8 mouse cellular contexts compared by ENCODE assay signal in the genomic region with DNA sequence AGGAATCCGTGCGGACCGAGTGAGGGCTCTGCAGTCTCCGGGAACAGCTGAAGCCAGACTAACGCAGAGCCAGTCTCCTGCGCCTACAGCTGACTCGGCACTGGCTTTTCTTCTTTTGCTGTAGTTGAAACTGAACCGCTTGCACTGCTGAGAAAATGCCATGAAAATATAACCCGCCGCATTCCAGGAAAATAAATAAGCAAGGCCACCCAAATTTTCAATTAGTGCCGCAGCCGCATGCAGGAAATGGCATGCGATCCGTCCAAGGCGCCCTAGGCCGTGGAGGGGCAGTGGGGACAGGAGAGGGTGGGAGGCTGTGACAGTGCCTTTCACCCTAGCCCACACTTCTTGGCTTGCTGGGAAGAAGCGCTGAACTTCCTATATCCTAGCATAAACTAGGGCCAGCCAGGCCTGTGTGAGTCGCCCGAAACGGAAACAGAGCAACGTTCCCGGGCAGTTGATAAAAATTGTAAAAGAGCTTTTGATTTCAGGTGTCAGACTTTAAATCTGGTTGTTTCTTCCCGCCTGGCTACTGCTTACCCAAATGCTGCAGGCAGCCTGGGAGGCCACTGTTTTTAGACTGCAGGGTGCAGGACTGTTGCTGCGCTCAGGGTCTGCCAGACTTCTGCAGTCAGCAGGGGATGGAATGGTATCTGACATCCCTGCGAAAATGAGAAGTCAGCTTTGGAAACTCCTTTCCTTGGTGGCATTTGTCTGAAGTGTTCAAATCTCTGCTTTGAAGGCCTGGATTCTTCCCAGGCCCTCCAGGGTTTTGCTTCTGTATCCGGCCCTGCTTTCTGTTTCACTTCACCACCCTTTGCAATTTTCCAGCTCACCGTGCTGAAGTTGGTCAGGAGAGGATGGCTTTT. TPM values are rescaled to one million over a fixed set of nuclear protein-coding genes. Genes with fewer than 3 reads are reported as not detected.
DNase-seq lines count a peak whose midpoint lies in the region; ATAC-seq and TF ChIP-seq lines count a peak whose summit lies in the region.

No protein-coding gene starts in this region.

- H3K27me3 ChIP-seq in hindbrain, postnatal 0 days (ENCODE audit: insufficient read depth, low read length) = no peaks in the 10 kb centered on the region
- peaks cover 41% of the 10 kb centered on the region for H3K27me3 ChIP-seq in limb, embryonic 10.5 days (ENCODE audit: low read depth, poor library complexity, severe bottlenecking)
- peaks cover 44% of the 10 kb centered on the region for H3K27me3 ChIP-seq in megakaryocyte, embryonic 14.5 days (replicated peaks)
- no peaks in the 10 kb centered on the region for H3K27me3 ChIP-seq in stomach, embryonic 15.5 days (replicated peaks)

- peaks cover 6% of the 10 kb centered on the region; the same call in 1 of the 2 replicates for H3K4me1 ChIP-seq in hindbrain, postnatal 0 days (ENCODE audit: insufficient read depth, low read length)
- peaks cover 13% of the 10 kb centered on the region for H3K4me1 ChIP-seq in limb, embryonic 10.5 days
- H3K4me1 ChIP-seq in megakaryocyte, embryonic 14.5 days = peaks cover 23% of the 10 kb centered on the region
- 0 out of 2 replicates have a peak, but pooled peaks cover 10% of the 10 kb centered on the region for H3K4me1 ChIP-seq in stomach, embryonic 15.5 days

- TF ChIP-seq CTCF in hindbrain, postnatal 0 days (IDR thresholded peaks at IDR 0.05; ENCODE audit: low read depth) = no peak

- H3K36me3 ChIP-seq in hindbrain, postnatal 0 days (ENCODE audit: insufficient read depth, low read length) = no peaks in the 10 kb centered on the region
- no peaks in the 10 kb centered on the region for H3K36me3 ChIP-seq in limb, embryonic 10.5 days
- no peaks in the 10 kb centered on the region for H3K36me3 ChIP-seq in megakaryocyte, embryonic 14.5 days (replicated peaks; ENCODE audit: low read length)
- no peaks in the 10 kb centered on the region for H3K36me3 ChIP-seq in stomach, embryonic 15.5 days

- DNase-seq in frontal cortex, postnatal 25 days (ENCODE audit: low spot score in 2 of 2) = no peak
- DNase-seq in cerebellum, postnatal 14 days = peak; percentile 66 to 74
- peak; percentile 54 for DNase-seq in gastrocnemius, postnatal 25 days
- peak; percentile 29 for DNase-seq in hindbrain, postnatal 0 days (ENCODE audit: low spot score)
- DNase-seq in limb, embryonic 10.5 days (ENCODE audit: low spot score) = peak; percentile 62

- peak overlapping the region; percentile 34 for H3K4me3 ChIP-seq in hindbrain, postnatal 0 days (ENCODE audit: low read length)
- H3K4me3 ChIP-seq in limb, embryonic 10.5 days = peak overlapping the region; percentile 49
- H3K4me3 ChIP-seq in megakaryocyte, embryonic 14.5 days (replicated peaks) = peak overlapping the region; percentile 91
- peak overlapping the region; percentile 31 for H3K4me3 ChIP-seq in stomach, embryonic 15.5 days (replicated peaks)

- H3K9me3 ChIP-seq in hindbrain, postnatal 0 days (ENCODE audit: low read length) = no peaks in the 10 kb centered on the region
- no peaks in the 10 kb centered on the region for H3K9me3 ChIP-seq in limb, embryonic 10.5 days (replicated peaks)
- H3K9me3 ChIP-seq in megakaryocyte, embryonic 14.5 days = no peaks in the 10 kb centered on the region
- no peaks in the 10 kb centered on the region for H3K9me3 ChIP-seq in stomach, embryonic 15.5 days

- H3K27ac ChIP-seq in hindbrain, postnatal 0 days = peak overlapping the region; percentile 66; the same call in 1 of the 2 replicates
- H3K27ac ChIP-seq in limb, embryonic 10.5 days = no peak overlapping the region; the same call in 1 of the 2 replicates
- peak overlapping the region; percentile 76 for H3K27ac ChIP-seq in stomach, embryonic 15.5 days

- H3K9ac ChIP-seq in hindbrain, postnatal 0 days (replicated peaks; ENCODE audit: low read length) = peak overlapping the region; percentile 45
- peak overlapping the region; percentile 10; the same call in 1 of the 2 replicates for H3K9ac ChIP-seq in stomach, embryonic 15.5 days

- WGBS in hindbrain, postnatal 0 days = 15% methylated on average over 27 of the region's 27 CpGs
- WGBS in limb, embryonic 10.5 days = 18% methylated on average over 27 of the region's 27 CpGs
- WGBS in stomach, embryonic 15.5 days = 13% methylated on average over 27 of the region's 27 CpGs

- peak overlapping the region; percentile 68 for H3K4me2 ChIP-seq in hindbrain, postnatal 0 days (ENCODE audit: low read depth, low read length)
- H3K4me2 ChIP-seq in stomach, embryonic 15.5 days = peak overlapping the region; percentile 56

- peak; percentile 95 for ATAC-seq in frontal cortex, adult (ENCODE audit: low TSS enrichment)
- ATAC-seq in hindbrain, postnatal 0 days = peak; percentile 83
- peak; percentile 58; the same call in 1 of the 2 replicates for ATAC-seq in stomach, embryonic 15.5 days (ENCODE audit: insufficient read depth, low FRiP score, low read depth)

RNA-seq across cellular contexts. Expression of a gene that starts 11.8 kb away (rescaled TPM):
- not detected for total RNA-seq in gastrocnemius, postnatal 25 days (2021)
- 0.72 TPM in 1 of 2 replicates, not detected in the other for total RNA-seq in hindbrain, postnatal 0 days (2014; rRNA removed)
- polyA plus RNA-seq in hindbrain, postnatal 0 days (2015; fragmentation: Nextera tagmentation; extraction: Ambion mirVana) = 0.13 TPM in 1 of 2 replicates, not detected in the other
- 0.11 TPM in 1 of 2 replicates, not detected in the other for polyA plus RNA-seq in limb, embryonic 10.5 days (2016; fragmentation: Nextera tagmentation; extraction: Ambion mirVana)
- polyA plus RNA-seq in megakaryocyte, embryonic 14.5 days (2012; ENCODE audit: insufficient read depth, low replicate concordance) = not detected in 2 replicates
- polyA plus RNA-seq in stomach, embryonic 15.5 days (2015; fragmentation: Nextera tagmentation; extraction: Ambion mirVana) = 0.08 and 0.19 TPM in 2 replicates

RNA-seq across cellular contexts. Expression of a gene that starts 11.9 kb away (rescaled TPM):
- 10 to 100 TPM; 11.7 to 12.2 TPM for total RNA-seq in gastrocnemius, postnatal 25 days (2021)
- total RNA-seq in hindbrain, postnatal 0 days (2014; rRNA removed) = 41.7 and 49.4 TPM in 2 replicates
- polyA plus RNA-seq in hindbrain, postnatal 0 days (2015; fragmentation: Nextera tagmentation; extraction: Ambion mirVana) = 35.5 and 36.5 TPM in 2 replicates
- 25.2 and 31.1 TPM in 2 replicates for polyA plus RNA-seq in limb, embryonic 10.5 days (2016; fragmentation: Nextera tagmentation; extraction: Ambion mirVana)
- polyA plus RNA-seq in megakaryocyte, embryonic 14.5 days (2012; ENCODE audit: insufficient read depth, low replicate concordance) = 1.8 and 3.9 TPM in 2 replicates
- polyA plus RNA-seq in stomach, embryonic 15.5 days (2015; fragmentation: Nextera tagmentation; extraction: Ambion mirVana) = 26.6 and 29.1 TPM in 2 replicates

RNA-seq across cellular contexts. Expression of a gene that starts 38.3 kb away (rescaled TPM):
- total RNA-seq in gastrocnemius, postnatal 25 days (2021) = under 1 TPM; 0.38 TPM
- total RNA-seq in hindbrain, postnatal 0 days (2014; rRNA removed) = 0.63 and 1.2 TPM in 2 replicates
- not detected in 2 replicates for polyA plus RNA-seq in hindbrain, postnatal 0 days (2015; fragmentation: Nextera tagmentation; extraction: Ambion mirVana)
- 0.13 TPM in 1 of 2 replicates, not detected in the other for polyA plus RNA-seq in limb, embryonic 10.5 days (2016; fragmentation: Nextera tagmentation; extraction: Ambion mirVana)
- polyA plus RNA-seq in megakaryocyte, embryonic 14.5 days (2012; ENCODE audit: insufficient read depth, low replicate concordance) = not detected in 2 replicates
- 0.10 TPM in 1 of 2 replicates, not detected in the other for polyA plus RNA-seq in stomach, embryonic 15.5 days (2015; fragmentation: Nextera tagmentation; extraction: Ambion mirVana)

Comparison
In these comparisons a context has a peak if more than half of its experiments do, and no peak if none do; other contexts are left out.
1. DNase-seq: peak in cerebellum, postnatal 14 days (2 of 2), gastrocnemius, postnatal 25 days (single experiment), hindbrain, postnatal 0 days (single experiment) and limb, embryonic 10.5 days (single experiment); none in frontal cortex, postnatal 25 days (0 of 2).
2. H3K4me3 ChIP-seq: peak in every context shown above with its lines; median percentile 91 in megakaryocyte, embryonic 14.5 days; 49 in limb, embryonic 10.5 days; 34 in hindbrain, postnatal 0 days; 31 in stomach, embryonic 15.5 days.
3. Peak in every context shown above with its lines, with median percentiles within 50 percentile points of each other: ATAC-seq.